Mouse (Mus musculus): ENCODE data around the gene Lrig3.

GRCm38 (mm10) chr10:125981938-125982337, 16.0 kb downstream of the Lrig3 start:
- TF ChIP-seq TCF12 (IDR thresholded peaks at IDR 0.05; ENCODE audit: insufficient read depth, poor library complexity, severe bottlenecking) = no peak
- no peak for TF ChIP-seq POLR2A (IDR thresholded peaks at IDR 0.05; ENCODE audit: insufficient read length, low read depth)
- no peak for TF ChIP-seq E2F4 (IDR thresholded peaks at IDR 0.05; ENCODE audit: insufficient read depth)
- no peak for TF ChIP-seq CEBPB (IDR thresholded peaks at IDR 0.05; ENCODE audit: insufficient read depth, poor library complexity, severe bottlenecking)
- TF ChIP-seq USF1 (IDR thresholded peaks at IDR 0.05; ENCODE audit: low read depth) = no peak
- TF ChIP-seq MYOD1 (IDR thresholded peaks at IDR 0.05; ENCODE audit: control insufficient read depth in 1 of 3, insufficient read length in 2 of 3, low read depth in 2 of 3) = no peak
- no peak for TF ChIP-seq REST (IDR thresholded peaks at IDR 0.05; ENCODE audit: insufficient read depth, insufficient read length)
- no peak for TF ChIP-seq POLR2AphosphoS2 (IDR thresholded peaks at IDR 0.05; ENCODE audit: insufficient read length, low read depth)
- TF ChIP-seq MAX (IDR thresholded peaks at IDR 0.05; ENCODE audit: low read depth) = no peak

Data from myocyte (in vitro differentiated cells).